Mouse (Mus musculus): ENCODE data around the gene Atp11a. TPM values are rescaled to one million over a fixed set of nuclear protein-coding genes. Genes with fewer than 3 reads are reported as not detected.

Atp11a gene
- polyA plus RNA-seq, 1 experiment, result 0.03 TPM

DNA sequence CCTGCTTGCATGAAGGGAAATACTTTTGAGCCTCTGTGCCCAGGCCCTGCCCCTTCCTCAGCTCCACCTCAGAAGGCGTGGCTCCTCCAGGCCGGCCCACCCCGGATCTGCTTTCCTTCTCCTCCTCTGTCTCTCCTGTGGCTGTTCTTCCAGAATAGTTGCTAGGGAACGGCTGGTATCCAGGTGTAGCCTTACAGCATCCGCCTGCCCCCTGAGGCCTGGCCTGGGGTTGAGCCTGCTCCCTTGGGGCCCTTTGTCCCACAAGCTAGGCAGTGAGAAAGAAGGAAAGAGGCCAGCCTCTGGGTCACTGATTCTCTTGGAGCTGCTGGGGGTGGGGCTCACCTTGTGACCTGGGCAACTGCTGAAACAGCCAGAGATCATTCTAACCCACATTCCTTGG, 155.2 kb downstream of the Atp11a start:
- H3K4me1 ChIP-seq (ENCODE audit: control insufficient read depth), result no peaks in the 10 kb centered on the region

DNA sequence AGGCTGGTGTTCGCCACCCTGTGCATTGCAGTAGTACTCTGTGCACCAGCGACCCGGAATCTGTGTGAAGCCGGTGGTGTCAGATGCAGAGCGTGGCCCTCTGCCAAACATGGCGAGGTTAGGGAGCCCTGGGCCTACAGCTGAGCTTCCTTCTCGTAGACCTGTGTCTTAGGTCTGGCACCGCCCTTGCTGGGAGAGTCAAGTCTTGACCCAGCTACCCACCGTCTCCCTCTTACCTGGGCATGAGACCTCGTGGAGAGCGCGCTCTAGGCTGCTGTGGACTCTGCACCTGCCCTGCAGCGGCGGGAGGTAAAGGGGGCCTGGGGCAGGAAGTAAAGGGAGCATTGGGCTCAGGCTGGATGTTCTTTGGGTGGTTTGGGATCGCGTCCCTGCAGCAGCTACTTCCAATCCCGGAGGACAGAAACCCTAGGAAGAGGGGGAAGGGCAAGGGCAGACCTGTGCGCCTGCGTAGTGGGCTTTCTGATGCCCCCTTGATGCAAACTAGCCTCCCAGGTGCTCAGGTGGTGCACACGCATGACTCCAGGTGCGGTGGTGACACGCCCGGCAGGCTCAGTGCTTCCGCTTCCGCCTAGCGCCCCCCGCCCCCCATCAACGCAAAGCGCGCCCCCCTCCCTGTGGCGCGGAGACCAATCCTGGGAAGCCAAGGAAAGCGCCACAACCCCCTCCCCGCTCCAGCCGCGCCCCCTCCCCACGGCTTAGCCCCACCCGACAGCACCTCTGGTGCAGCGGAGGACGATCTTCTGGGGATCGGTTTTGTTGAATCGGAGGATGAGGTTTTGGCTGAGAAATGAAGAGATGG, 158.6 kb downstream of the Atp11a start:
- Histone ChIP-seq H3K4me1 (ENCODE audit: control insufficient read depth) (no peaks in the 10 kb centered on the region), H3K9me3 (ENCODE audit: control insufficient read depth, low read length) (no peaks in the 10 kb centered on the region), H3K36me3 (ENCODE audit: control insufficient read depth) (no peaks in the 10 kb centered on the region), H3K27me3 (ENCODE audit: control insufficient read depth) (peaks cover 23% of the 10 kb centered on the region), H3K4me3 (replicated peaks) (no peak overlapping the region)
- TF ChIP-seq GATA1 (IDR thresholded peaks at IDR 0.05; ENCODE audit: low read length) (no peak), TAL1 (IDR thresholded peaks at IDR 0.05; ENCODE audit: low read length) (no peak)

More for the DNA sequence above, 155.2 kb downstream of the Atp11a start:
- H3K9me3 ChIP-seq (ENCODE audit: control insufficient read depth, low read length), result no peaks in the 10 kb centered on the region
- H3K27me3 ChIP-seq (ENCODE audit: control insufficient read depth), result peaks cover 21% of the 10 kb centered on the region
- TF ChIP-seq GATA1 (IDR thresholded peaks at IDR 0.05; ENCODE audit: low read length), result no peak
- TF ChIP-seq TAL1 (IDR thresholded peaks at IDR 0.05; ENCODE audit: low read length), result no peak
- H3K36me3 ChIP-seq (ENCODE audit: control insufficient read depth), result no peaks in the 10 kb centered on the region
- no peak overlapping the region for H3K4me3 ChIP-seq (replicated peaks)

DNA sequence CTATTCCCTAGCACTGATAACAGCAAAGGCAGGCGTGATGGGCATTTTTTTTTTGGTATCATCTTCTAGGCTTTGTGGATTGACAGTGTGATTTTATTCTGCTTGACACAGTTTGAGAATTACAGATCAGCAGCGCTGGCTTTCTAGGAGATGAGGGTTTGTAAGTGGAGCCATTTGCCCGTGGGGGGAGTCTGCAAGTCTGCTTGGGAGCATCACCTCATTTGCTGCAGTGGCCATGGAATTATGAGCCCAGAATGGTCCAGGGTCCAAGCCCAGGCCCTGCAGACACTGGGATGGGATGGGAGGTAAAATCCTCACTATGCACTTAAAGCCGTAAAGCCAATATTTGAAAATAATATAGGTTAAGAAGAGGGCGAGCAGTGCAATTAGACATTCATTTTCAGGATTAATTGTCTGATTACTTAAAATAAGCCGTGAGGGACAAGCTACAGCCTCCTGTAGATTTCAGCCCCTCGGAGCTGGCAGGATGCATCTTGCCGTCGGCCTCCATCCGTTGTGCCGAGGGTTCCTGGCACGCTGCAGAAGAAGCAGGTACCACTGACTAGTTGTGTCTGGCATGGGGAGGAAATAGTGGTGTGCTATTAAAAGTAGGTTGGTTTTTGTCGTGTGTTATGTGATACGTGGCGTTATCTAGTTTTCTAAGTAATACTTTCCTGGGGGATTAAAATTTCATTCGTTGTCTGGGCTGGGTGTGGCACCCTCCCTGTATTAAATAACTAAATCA, 159.5 kb downstream of the Atp11a start:
- Histone ChIP-seq H3K4me1 (ENCODE audit: control insufficient read depth) (no peaks in the 10 kb centered on the region), H3K36me3 (ENCODE audit: control insufficient read depth) (no peaks in the 10 kb centered on the region), H3K9me3 (ENCODE audit: control insufficient read depth, low read length) (no peaks in the 10 kb centered on the region), H3K27me3 (ENCODE audit: control insufficient read depth) (peaks cover 23% of the 10 kb centered on the region), H3K4me3 (replicated peaks) (no peak overlapping the region)
- TF ChIP-seq TAL1 (IDR thresholded peaks at IDR 0.05; ENCODE audit: low read length), result no peak
- no peak for TF ChIP-seq GATA1 (IDR thresholded peaks at IDR 0.05; ENCODE audit: low read length)

DNA sequence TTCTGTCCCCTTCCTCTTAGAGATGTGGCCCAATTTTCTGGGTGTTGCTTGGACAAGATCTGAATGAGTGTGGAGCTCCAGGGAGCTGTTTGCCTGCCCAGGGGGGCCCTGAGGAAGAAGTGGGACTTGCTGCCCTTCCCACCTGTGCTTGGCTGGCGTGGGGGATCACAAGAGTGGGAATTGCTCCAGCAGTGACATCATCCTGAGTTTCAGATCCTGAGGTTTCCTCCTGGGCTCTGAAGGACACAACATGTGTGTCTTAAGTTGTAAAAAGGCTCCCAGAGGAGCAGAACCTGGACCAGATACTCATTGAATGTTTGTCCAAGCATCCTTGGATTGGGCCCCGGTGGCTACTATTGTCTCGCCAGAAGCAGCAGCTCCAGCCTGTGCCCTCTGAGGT, 160.2 kb downstream of the Atp11a start:
- Histone ChIP-seq H3K9me3 (ENCODE audit: control insufficient read depth, low read length) (no peaks in the 10 kb centered on the region), H3K36me3 (ENCODE audit: control insufficient read depth) (no peaks in the 10 kb centered on the region), H3K4me3 (replicated peaks) (no peak overlapping the region), H3K4me1 (ENCODE audit: control insufficient read depth) (no peaks in the 10 kb centered on the region), H3K27me3 (ENCODE audit: control insufficient read depth) (peaks cover 23% of the 10 kb centered on the region)
- TF ChIP-seq TAL1 (IDR thresholded peaks at IDR 0.05; ENCODE audit: low read length), result no peak
- no peak for TF ChIP-seq GATA1 (IDR thresholded peaks at IDR 0.05; ENCODE audit: low read length)

DNA sequence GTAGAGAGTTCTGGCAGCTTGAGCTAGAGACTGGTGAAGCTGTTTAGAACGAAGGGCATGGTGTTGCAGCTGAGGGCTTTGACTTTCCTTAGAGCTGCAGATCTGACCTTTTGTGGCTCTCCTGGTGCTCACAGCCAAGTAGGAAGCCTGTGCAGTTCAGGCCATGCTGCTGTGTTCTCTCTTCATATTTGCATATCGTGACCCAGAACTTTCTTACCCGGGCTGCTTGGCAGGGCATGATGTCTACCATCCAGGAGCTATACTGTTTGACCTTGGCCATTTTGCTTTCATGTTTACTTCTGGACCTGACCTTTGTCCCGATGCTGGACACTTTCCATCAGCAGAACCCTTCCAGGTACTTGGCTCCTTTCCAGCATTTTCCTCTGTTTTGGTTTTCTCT, 161.0 kb downstream of the Atp11a start:
- TF ChIP-seq TAL1 (IDR thresholded peaks at IDR 0.05; ENCODE audit: low read length) (no peak), GATA1 (IDR thresholded peaks at IDR 0.05; ENCODE audit: low read length) (no peak)
- Histone ChIP-seq H3K36me3 (ENCODE audit: control insufficient read depth) (no peaks in the 10 kb centered on the region), H3K27me3 (ENCODE audit: control insufficient read depth) (peaks cover 23% of the 10 kb centered on the region), H3K4me1 (ENCODE audit: control insufficient read depth) (no peaks in the 10 kb centered on the region), H3K9me3 (ENCODE audit: control insufficient read depth, low read length) (no peaks in the 10 kb centered on the region), H3K4me3 (replicated peaks) (no peak overlapping the region)

Other genes starting within 250 kb of the Atp11a start
- not detected in 2 replicates for gene Spaca7, start 184.0 kb upstream of the Atp11a start, polyA plus RNA-seq (2012)
- 4.5 TPM in 2 replicates for gene Tubgcp3, start 84.8 kb upstream of the Atp11a start, polyA plus RNA-seq (2012)
- 0.01 and 0.05 TPM in 2 replicates for gene Mcf2l, start 116.8 kb downstream of the Atp11a start, polyA plus RNA-seq (2012)

All from erythroblast, embryonic 14.5 days (primary cell).